Mouse (Mus musculus): Measurements from ENCODE around the gene Lrrc55.

DNA sequence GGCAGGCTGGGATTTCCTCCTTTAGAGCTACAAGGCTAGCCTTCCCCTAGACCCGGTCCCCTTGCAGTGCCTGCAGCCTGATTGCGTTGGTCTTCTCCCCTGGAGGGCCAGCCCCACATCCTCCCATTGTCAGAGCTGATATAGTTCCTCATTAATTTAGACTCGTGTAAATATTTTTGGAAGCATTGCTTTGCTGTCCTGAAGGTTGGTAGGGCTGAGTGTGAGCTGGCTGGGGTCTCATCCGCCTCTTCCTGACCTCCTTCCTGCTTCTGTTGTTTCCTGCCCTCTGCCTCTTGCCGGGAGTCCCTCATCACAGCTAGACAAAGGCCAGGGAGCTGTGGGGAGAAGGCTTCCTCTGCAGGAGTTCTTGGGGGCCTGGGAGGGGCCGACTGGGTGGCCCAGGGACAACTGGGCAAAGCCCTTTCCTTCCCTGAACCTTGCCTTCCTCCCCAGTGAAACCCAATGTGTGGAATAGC is 67.5 kb downstream of the Lrrc55 start:
- TF ChIP-seq CTCF (IDR thresholded peaks at IDR 0.05) (no peak), EP300 (IDR thresholded peaks at IDR 0.05; ENCODE audit: insufficient read depth, low read depth, low read length) (peak; percentile 75), POLR2A (IDR thresholded peaks at IDR 0.05; ENCODE audit: insufficient read depth, low read depth, low read length) (0 out of 2 replicates have a peak, but pooled peaks have one; percentile 40)
